Mouse (Mus musculus): ENCODE measurements around the gene Ralgps1.

The Ralgps1 gene

DNA sequence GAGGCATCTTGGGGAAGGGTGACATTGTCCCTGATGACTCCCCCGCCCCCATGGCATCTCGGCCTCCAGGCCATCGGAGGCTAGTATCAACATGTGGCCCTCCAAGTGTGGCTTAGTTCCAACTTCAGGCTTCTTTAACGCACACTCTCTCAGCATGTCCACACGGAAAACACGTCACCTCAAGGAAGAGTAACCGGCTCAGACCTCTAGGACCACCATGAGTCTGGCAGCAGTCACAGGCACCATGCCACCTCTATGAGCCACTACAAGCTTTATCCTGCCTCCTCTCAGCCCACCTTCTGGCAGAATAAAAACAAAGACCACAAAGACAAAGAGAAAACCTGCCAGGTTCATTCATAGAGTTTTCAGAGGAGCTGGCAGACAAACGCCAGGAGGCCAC, 80.8 kb downstream of the Ralgps1 start:
- in situ Hi-C loops (cut with MboI; ENCODE audit: unreplicated experiment in 2 of 2): no loop called here

DNA sequence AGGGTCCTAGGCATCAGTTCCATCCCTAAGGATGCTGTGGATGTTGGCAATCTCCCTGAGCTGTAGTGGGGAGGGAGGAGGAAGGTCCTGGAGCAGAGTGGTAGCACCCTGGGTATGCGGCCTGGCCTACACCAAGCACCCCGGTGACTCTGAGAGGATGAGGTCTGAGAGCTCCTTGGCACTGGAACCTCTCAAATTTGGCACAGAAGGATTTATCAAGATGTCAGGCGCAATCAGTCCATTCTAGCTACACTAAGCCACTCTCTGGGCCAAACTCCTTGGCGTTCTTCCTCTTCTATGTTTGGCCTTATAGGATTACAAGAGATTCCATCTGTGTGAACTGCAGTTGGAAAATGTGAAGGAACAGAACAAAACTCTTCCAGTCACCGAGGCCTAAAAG, 82.4 kb downstream of the Ralgps1 start:
- in situ Hi-C loops (cut with MboI; ENCODE audit: unreplicated experiment in 2 of 2): no loop called here

DNA sequence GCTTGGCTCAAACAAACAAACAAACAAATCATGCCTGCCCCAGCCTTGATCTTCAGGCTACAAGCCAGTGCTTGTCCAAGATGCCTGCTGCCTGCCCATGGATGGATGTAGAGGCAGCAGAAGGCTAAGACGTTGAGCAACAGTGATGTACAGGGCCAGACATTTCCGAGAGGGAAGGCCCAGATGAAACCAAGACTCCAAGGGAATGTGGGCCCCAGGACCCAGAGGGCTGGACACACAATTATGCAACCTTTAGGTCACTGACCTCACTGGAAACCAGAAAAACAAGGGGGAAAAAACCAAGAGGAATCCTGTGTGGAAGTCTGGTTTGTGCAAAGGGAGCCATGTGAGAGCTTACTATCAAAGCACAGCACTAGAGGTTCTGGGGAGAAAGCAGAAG, 87.6 kb downstream of the Ralgps1 start:
- in situ Hi-C loops (cut with MboI; ENCODE audit: unreplicated experiment in 2 of 2): no loop called here

DNA sequence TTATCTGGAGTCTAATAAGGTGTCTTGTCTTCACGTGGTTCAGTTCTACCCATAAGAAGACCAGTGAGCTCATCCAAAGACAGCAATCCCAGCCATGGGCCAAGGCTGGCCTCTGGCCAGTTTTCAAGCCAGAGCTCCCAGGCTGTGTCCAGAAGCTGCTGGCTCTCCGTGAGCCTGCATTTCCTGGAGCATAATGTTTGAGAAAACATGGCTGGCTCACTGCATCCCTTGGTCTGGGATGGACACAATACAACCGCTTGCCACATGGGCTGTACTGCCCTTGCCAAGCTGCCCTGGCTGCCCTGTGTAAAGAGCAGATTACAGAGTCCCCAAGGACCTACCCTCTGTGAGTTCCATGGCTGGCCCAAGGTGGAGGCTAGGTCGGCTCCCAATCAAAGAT, 88.4 kb downstream of the Ralgps1 start:
- in situ Hi-C loops (cut with MboI; ENCODE audit: unreplicated experiment in 2 of 2): no loop called here

DNA sequence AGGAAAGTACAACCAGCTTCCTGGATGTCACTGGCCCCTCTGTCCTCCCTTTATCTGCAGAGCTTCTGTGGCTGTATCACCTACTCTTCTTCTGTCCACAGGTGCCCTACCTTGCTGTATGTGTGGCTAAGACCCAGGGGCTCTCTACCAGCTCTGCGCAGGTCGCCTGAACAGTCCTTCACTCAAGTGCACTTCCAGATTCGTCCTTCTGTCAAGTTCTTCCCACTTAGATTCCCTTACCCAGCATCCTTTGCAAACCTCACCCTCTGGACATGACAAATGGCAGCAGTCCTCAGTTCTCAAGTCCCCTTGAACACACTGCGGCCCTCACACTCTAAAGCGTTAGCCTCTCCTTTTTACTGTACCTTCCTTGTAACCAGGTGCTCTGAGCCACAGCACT, 89.5 kb downstream of the Ralgps1 start:
- in situ Hi-C loops (cut with MboI; ENCODE audit: unreplicated experiment in 2 of 2): no loop called here

DNA sequence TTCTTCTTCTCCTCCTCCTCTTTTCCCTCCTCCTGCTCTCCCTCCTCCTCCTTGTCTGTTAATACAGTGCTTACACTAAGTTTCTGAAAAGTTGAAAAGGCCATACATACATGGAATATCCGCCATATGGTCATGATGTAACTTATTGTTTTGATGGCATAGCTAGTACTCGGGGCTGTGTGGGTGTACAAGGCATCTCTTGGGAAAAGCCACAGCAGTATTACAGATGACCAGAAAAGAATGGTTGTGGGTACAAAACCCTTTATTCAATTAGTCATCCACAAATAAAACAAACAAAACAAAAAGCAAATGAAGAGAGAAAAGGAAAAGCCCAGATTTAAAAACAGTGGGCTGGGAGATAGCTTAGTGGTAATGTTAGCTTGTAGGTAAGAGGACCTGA, 90.8 kb downstream of the Ralgps1 start:
- in situ Hi-C loops (cut with MboI; ENCODE audit: unreplicated experiment in 2 of 2): no loop called here

DNA sequence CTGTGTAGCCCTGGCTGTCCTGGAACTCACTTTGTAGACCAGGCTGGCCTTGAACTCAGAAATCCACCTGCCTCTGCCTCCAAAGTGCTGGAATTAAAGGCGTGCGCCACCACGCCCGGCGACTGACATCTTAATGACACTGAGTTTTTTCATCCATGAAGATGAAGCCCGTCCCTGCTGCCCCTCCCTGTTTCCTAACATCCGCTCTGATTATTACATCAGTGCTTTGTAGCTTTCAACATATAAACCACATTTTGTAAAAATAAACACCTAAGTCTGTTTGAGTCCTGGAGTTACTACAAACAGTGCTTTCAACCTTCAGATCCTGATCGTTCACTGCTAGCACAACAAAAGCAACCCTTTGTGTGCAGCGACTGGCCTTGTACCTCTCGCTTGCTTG, 91.5 kb downstream of the Ralgps1 start:
- in situ Hi-C loops (cut with MboI; ENCODE audit: unreplicated experiment in 2 of 2): no loop called here

DNA sequence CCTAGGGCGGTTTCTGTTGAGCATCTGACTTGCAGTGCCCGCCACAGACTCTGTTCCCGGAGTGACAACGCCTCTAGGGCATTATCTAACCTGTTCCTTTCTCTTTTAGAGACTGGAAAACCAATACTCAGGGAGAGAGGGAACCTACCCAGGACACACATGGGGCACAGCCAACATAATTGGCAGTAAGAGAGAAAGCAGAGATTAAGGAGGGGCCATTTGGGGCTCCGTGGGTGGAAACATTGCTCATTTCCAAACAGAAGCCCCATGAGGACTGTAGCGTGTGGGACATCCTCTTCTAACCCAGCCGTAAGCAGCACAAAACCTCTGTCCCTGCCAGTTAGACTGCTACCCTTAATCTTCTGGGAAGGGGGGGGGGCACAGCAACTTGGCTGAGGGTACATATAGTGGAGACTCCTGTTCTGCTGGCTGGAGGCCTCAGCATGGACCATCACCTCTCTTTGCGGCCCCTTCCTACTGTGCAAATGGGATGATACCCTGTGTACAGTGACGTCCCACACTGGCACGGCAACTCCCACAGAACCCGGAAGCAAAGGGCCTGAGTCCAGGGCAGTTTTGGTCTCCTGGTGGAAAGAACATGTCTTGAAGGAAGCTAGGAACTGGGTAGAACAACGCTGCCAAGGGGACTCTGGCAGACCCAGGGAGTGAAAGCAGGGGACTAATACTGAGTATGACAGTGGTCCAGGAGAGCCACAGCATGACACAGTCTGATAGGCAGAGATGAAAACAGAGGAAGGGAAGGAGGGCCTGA, 96.4 kb downstream of the Ralgps1 start:
- in situ Hi-C loops (cut with MboI; ENCODE audit: unreplicated experiment in 2 of 2): no loop called here

DNA sequence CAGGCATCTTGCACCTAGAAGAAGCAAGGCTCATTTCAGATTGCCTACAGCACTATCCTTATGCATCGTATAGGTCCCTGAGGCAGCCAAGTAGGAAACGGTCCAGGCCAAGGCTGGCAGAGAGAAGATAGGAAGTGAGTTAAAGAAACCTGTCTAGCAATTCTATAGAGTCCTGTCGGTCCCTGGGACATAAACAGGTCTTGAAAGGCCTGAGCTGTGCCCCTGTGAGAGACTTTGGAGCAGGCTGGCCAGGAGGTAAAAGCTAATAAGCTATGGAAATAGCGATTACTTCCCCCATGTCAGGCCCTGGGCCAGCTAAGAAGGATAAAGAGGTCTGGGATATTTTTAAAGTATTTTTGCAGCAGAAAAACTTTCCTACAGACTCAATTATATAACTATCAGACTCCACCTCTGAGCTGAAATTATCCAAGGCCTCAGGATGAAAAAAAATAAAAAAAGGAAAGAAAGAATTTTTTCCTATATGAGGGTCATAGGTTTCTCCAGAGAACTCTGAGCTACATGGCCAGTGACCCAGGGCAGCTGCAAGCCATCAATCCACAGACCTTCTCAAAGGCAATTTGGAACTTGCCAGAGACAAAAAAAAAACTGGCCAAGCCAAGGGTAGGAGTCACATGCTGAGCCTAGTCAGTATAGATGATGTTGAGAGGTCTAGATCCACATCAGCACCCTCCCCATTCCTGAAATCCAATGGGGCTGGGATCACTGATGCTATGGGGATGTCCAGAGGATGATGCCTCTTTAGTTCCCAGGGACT, 98.4 kb downstream of the Ralgps1 start:
- in situ Hi-C loops (cut with MboI; ENCODE audit: unreplicated experiment in 2 of 2): no loop called here

DNA sequence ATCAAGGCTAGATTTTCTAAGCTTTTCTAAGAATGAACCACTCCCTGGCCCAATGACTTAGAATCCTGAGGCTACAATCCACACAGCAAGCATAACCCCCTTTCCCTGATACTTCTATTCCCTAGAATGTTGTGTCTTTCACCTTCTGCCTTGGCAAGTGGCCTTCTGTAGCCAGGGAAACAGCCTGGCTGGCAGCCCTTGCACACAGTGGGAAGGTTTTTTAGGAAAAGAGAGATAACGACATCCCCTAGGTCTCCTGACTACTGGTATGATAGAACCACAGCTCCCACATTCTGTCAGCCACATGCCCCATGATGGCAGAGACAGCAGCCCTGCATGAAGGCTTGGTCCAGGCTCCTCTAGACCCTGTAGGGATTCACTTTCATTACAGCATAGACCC, 99.8 kb downstream of the Ralgps1 start:
- in situ Hi-C loops (cut with MboI; ENCODE audit: unreplicated experiment in 2 of 2): no loop called here

DNA sequence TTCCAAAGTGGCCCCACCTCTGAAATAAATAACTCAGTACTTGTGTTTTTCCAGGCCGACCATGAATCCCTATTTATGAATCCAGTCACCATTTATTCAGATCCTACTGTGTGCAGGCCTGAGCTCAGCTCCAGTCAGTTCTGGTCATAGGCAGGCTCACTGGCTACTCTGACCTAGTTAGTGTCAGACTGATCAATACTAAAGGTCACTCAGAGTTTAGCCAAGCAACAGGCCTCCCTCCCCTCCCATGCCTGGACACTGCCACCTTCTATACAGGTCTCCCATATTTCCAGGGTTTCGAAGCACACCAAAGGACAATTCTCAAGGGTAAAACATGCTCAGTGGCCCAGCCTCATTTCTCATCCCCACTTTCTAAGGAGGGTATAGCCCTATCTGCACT, 100.7 kb downstream of the Ralgps1 start:
- in situ Hi-C loops (cut with MboI; ENCODE audit: unreplicated experiment in 2 of 2): no loop called here

DNA sequence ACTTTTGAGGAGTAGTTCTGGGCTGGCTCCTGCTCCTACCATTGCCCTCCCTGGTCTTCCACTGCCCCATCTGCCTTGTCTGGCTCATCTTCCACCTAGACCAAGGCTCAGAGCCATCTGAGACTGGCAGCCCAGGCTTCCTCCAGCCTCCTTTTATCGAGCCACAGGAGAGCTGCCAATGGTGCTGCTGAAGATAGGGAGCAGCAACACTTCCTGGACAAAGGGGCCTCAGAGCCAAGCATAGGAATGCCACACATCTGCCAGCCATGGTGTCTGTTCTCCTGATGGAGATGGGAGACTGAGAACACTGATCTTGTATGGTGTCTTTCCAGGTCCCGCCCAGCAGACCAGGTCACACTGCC, 102.2 kb downstream of the Ralgps1 start:
- in situ Hi-C loops (cut with MboI; ENCODE audit: unreplicated experiment in 2 of 2): no loop called here

DNA sequence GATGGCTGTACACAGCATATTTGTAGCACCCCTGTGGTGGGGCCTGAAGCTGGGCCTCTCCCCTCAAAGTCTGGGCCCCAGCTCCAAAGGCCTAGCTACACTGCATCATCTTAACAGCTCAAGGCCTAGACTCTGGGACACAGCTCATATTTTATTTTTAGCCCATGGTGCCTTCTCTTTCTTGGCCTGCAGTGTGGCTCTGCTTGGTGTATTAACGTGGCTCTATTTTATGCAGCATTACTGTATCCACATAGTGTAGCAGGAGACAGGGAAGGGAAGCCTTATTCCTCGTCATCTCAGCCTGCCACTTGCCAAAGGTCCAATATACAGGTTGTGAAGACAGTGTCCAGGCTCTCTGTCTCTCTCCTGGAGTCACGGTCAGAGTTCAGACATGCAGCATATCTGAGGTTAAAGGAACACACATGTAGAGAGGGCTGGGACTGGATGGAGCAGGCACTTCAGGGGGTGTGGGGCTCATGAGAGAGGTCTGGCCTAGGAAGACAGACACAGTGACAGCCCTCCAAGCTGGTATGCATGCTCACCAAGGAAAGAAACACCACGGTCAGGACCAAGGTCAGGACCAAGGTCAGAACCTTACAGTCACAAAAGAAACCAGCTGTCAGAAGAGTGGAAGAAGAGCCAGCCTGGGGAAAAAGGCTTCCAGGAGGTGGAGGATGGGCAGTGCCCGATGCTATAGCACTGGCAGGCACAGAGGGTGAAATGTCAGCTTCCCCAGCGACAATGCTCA, 102.7 kb downstream of the Ralgps1 start:
- in situ Hi-C loops (cut with MboI; ENCODE audit: unreplicated experiment in 2 of 2): no loop called here

DNA sequence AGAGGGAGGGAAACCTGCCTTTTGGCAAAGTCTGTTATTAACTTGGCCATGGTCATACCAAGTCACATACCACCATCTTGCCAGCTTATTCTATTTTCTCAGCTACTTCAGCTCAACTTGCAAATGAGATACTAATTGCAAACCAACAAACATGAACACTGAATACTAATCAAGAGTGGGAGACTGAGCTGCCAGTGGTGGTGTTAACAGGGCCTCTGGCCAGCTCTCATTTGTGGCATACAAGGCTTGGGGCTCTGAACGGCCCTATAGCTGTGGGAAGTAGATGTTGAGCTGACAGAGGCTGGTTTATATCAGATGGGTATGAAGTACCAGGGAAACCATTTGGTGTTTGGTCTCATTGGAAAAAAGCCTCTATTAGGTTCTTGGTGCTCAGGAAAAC, 104.2 kb downstream of the Ralgps1 start:
- in situ Hi-C loops (cut with MboI; ENCODE audit: unreplicated experiment in 2 of 2): no loop called here

DNA sequence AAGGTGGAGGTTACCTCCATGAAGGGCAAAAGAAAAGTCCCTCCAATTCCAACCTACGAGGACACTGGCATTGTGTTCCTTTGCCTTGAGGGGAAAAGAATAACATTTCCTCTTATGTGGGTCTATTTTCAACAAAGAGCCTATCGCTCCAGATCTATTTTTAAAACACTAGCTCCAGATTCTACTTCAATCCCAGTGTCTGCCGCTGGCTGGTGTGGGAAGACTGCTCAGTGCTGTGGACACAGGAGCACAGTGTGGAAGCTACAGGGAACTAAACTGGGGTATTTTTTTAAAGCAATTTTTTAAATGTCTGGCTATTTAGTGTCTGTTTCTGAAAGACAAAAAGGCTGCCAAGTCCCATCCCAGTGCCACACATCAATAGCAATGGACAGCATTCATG, 105.5 kb downstream of the Ralgps1 start:
- in situ Hi-C loops (cut with MboI; ENCODE audit: unreplicated experiment in 2 of 2): no loop called here

DNA sequence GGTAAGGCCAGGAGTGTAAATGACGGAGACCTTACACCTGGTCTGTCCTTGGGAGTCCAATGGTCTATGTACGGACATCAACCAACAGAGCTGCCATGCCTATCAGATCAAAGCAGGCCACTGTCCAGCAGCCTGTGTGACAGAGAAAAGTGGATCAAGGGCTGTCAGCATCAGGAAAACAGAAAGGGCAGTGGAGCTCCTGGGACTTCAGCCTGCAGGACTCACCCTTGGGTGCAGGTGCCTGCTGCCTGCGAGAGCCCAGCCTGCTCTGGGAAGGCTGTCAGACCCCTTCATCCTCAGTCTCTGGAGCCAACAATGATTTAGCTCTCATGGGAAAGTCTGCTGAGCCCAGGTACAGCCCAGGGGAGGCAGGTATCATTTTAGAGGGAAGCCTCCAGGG, 109.8 kb downstream of the Ralgps1 start:
- in situ Hi-C loops (cut with MboI; ENCODE audit: unreplicated experiment in 2 of 2): no loop called here

DNA sequence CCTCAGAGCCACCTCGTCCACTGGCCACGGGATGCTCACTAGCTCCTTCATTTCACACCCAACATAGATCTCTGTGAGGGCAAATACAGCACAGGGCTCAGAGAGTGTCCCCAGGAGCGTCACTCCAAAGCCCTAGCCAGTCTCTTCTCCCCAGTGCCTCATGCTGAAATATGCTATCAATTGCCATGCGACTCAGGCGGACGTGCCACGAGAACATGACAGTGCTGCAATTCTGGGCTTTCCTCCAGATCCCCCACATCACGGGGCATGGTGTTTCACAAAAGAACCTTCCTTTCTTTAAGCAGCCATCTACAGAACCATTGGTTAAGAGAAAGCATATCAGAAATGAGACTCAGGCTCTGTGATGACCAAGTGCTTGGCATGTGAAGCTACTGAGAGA, 110.5 kb downstream of the Ralgps1 start:
- in situ Hi-C loops (cut with MboI; ENCODE audit: unreplicated experiment in 2 of 2): no loop called here

DNA sequence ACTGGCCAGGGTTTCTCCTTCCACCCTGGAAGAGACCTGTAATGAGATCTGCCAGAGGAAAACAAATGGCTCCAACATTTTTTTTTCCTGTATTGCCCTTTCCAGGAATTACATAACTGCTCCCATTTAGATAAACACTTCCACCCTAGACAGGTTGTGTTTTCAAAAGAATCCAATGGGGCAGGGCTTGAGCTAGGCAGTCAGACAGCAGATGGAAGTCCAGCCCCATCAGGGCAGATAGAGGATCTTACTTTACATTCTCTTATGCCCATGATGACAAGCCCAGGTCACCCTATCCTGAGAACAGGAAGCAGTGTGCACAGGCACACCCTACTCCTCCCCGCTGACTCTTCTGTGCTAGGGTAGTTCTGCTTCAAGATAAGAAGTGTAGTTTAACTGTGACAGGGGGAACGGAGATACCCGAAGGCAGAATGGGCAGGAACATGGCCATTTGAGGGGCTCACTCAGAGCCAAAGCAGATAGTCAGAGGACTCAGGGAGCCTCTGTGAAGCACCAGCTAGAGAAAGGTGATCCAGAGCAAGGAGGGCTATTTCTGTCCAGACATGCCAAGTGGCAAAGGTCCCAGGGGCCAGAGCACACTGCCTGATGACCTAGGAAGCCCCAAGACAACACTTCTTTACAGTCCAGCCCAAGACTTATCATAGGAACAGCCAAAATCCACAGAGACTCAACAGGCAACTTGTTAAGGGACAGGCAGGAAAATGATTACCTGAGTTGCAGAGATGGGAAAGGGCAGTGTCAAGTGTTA, 114.3 kb downstream of the Ralgps1 start:
- in situ Hi-C loops (cut with MboI; ENCODE audit: unreplicated experiment in 2 of 2): no loop called here

DNA sequence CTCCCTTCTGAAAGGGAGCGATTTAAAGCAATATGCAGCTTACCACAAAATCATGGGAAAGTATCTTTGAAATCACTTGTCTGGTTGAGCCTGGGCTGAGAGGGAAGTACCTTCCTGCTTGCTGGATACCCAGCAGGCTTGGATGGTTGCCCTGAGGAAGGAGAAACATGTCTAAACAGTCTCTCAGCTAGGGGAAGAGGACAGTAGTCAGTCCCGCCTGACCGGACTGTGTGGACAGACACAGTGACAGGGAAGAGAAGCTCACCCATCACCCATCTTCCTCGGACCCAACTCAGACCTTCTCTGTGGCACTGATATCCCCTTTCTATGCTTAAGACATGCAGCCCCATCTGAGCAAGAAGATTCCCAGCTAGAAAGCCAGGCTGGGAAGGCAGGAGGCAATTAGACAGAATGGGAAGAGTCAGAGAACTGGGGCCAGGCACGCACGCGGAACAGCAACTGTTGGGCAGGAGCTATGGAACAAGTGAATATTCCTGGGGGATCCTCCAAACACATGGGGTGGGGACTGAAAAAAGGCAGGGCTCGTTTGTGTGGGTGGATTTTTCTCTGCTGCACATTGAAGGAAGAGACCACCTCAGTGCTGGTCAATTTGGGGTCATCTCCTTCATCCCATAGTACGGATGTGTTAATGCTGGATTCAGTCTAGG, 116.8 kb downstream of the Ralgps1 start:
- in situ Hi-C loops (cut with MboI; ENCODE audit: unreplicated experiment in 2 of 2): no loop called here

DNA sequence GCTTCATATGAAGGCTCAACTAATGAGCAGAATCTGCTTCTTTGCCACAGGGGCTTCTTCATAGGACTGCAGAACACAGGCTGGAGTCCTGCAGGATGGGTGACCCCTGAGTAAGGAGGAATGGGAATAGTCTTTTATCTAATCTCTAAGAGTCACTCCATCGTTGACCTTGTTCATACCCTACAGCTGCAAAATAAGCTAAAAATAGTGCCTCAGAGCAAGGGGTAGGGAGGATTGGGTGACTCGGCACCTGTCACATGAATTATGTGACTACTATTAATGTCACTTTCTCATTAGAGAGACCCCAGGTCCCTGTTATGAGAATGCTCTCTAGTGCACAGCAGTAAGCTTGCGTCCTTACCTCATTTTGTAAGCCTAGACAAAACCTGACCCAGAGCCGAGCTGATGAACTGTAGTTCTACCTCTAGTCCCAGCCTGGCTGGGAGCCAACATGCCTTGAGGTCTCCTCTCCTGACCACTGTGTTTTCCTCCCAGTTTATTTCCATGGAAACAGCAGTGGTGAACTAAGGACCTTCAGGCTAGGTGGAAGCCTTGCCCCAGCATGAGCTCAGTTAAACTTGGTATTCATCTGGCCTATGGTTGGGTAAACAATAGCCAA, 117.6 kb downstream of the Ralgps1 start:
- in situ Hi-C loops (cut with MboI; ENCODE audit: unreplicated experiment in 2 of 2): no loop called here

Data from v-Abl transformed pro-B cells (cell line).